Mouse (Mus musculus) embryonic facial prominence, embryonic 11.5 days (tissue): ENCODE measurements around the gene Ddn. TPM values are rescaled to one million over a fixed set of nuclear protein-coding genes. Genes with fewer than 3 reads are reported as not detected.

Experiments
- ATAC-seq: fragments of 200-750 bp; cut with Nextera tagmentation; replicated peaks from 2 replicates; pipeline ENCODE4 v1.8.0; 2017; ENCODE audit warnings: low read depth; ENCODE audit not compliant: insufficient number of reproducible peaks, low FRiP score, low TSS enrichment
- DNase-seq: peaks from one replicate; pipeline ENCODE4 v3.0.0-alpha.2; 2015; ENCODE audit warnings: low spot score
- H3K27ac ChIP-seq: fragments of 300-500 bp; sonication (generic); replicated peaks from 2 replicates; pipeline ENCODE4 v1.5.1; 2014; ENCODE audit warnings: mild to moderate bottlenecking, low read depth, low read length, control low read depth
- H3K27me3 ChIP-seq: fragments of 300-500 bp; sonication (generic); 2 replicates; pipeline ENCODE4 v1.6.1; 2014; ENCODE audit warnings: mild to moderate bottlenecking, low read length, moderate library complexity, mixed read lengths; ENCODE audit not compliant: control insufficient read depth, insufficient read depth
- H3K36me3 ChIP-seq: fragments of 300-500 bp; sonication (generic); replicated peaks from 2 replicates; pipeline ENCODE4 v1.6.1; 2014; ENCODE audit warnings: low read depth, mild to moderate bottlenecking, low read length, moderate library complexity, mixed read lengths; ENCODE audit not compliant: control insufficient read depth, insufficient read depth
- H3K4me1 ChIP-seq: fragments of 300-500 bp; sonication (generic); 2 replicates; pipeline ENCODE4 v1.6.1; 2014; ENCODE audit warnings: low read length, mixed read lengths; ENCODE audit not compliant: control insufficient read depth, insufficient read depth
- H3K4me2 ChIP-seq: fragments of 300-500 bp; sonication (generic); 2 replicates; pipeline ENCODE4 v1.6.1; 2014; ENCODE audit warnings: low read depth, mild to moderate bottlenecking, control low read depth, low read length, moderate library complexity
- H3K4me3 ChIP-seq: fragments of 300-500 bp; sonication (generic); 2 replicates; pipeline ENCODE4 v1.5.1; 2014; ENCODE audit warnings: low read depth, low read length, control low read depth
- H3K9ac ChIP-seq: fragments of 300-500 bp; sonication (generic); replicated peaks from 2 replicates; pipeline ENCODE4 v1.6.1; 2014; ENCODE audit warnings: mild to moderate bottlenecking, control low read depth, low read length
- H3K9me3 ChIP-seq: fragments of 300-500 bp; sonication (generic); replicated peaks from 2 replicates; pipeline ENCODE4 v1.6.1; 2016; ENCODE audit warnings: mild to moderate bottlenecking, low read length, inconsistent platforms, mixed read lengths; ENCODE audit not compliant: control insufficient read depth
- WGBS: fragments of 180-500 bp; shearing (Covaris S2); extraction: QIAGEN DNeasy Blood & Tissue Kit; methylation state at CpG from one replicate; pipeline ENCODE4 v1.1.7; 2014; 5-methylcytosine and 5-hydroxymethylcytosine counted together
- polyA plus RNA-seq: library from polyadenylated mRNA; unstranded; fragments of >200 nt; fragmentation: Nextera tagmentation; extraction: Ambion mirVana; gene quantifications from 2 replicates; pipeline ENCODE4 v1.2.1, GENCODE M21; 2014

The Ddn gene
- polyA plus RNA-seq, 1 experiment from 2014 or later = 0.27 TPM

GRCm38 (mm10) chr15:98799396-98799795, 9.9 kb downstream of the Ddn start:
- Histone ChIP-seq H3K4me3 (no peak overlapping the region), H3K36me3 (no peaks in the 10 kb centered on the region), H3K27me3 (peaks cover 83% of the 10 kb centered on the region), H3K9ac (no peak overlapping the region), H3K9me3 (no peaks in the 10 kb centered on the region), H3K27ac (no peak overlapping the region), H3K4me2 (no peak overlapping the region), H3K4me1 (peaks cover 3% of the 10 kb centered on the region)
- WGBS = 13% methylated on average over 12 of the region's 12 CpGs
- DNase-seq (peak; percentile 91), ATAC-seq (no peak)

GRCm38 (mm10) chr15:98798903-98799302, 10.4 kb downstream of the Ddn start:
- Histone ChIP-seq H3K27me3 (peaks cover 84% of the 10 kb centered on the region), H3K27ac (no peak overlapping the region), H3K4me3 (no peak overlapping the region), H3K9me3 (no peaks in the 10 kb centered on the region), H3K4me2 (no peak overlapping the region), H3K36me3 (no peaks in the 10 kb centered on the region), H3K4me1 (peaks cover 3% of the 10 kb centered on the region), H3K9ac (no peak overlapping the region)
- WGBS = 41% methylated on average over 3 of the region's 3 CpGs
- no peak for DNase-seq
- no peak for ATAC-seq

DNA sequence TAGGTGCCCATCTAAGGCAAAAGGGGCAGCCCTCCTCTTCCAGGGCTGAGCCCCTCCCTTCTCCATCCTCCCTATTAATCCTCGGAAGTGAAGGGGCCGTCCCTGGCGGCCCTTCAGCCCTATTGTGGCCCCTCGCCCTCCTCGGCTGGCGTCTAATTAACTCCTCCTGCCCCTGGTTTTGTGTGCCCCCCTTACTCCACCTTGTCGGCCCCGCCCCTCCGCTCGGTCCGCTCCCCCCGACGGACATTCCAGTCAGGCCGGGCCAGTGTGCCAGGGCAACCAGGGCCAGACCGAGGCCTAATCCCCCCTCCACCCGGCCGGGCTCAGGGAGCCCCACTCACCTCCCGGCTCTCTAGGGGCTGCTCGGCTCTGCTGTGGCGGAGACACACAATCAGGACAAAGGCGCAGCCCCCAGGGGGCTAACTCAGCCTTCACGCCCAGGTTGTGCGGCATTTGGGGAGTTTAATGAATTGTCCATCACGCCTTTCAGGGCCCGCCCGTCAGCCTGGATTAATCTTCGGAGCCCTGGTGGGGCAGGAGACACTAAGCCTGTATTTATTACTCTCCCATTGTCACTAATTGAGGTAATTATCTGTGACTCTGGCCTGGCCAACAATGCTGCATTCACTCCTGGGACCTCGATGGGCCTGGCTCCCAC, 11.3 kb downstream of the Ddn start:
- WGBS = 2% methylated on average over 28 of the region's 28 CpGs
- H3K27ac ChIP-seq = no peak overlapping the region
- 0 out of 2 replicates have a peak overlapping the region, but pooled peaks have one; percentile 7 for H3K4me2 ChIP-seq

DNA sequence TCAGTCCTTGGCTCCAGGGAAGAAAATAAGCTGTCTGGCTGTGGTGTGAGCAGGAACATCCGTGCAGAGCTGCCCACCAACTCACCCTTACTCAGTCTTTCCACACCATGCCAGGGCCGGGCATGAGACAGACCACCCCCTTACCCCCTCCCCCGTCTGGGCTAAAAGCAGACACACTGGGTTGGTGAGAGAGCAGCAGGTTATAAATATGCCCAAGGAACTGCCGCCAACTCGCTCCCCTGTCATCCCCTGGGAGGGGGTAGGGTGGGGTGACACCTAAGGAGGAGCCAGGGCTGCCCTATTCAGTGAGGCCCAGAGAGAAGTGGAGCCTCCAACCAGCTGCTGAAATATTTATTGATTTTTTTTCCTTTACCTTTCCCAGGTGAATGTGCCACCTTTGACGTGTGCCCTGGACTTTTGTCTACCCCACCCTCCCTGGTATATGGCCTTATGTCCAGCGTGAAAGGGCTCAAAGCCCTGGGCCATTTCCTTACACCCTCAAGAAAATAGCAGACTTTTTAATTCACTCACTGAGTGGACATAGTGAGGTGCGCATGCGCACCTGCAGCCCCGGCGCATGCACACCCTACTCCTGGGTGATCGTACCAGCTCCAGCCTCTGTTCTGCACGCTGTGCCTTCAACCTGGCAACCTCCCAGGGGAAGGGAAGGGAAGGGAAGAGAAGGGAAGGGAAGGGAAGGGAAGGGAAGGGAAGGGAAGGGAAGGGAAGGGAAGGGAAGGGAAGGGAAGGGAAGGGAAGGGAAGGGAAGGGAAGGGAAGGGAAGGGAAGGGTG, 12.3 kb downstream of the Ddn start:
- Histone ChIP-seq H3K4me3 (no peak overlapping the region), H3K4me2 (no peak overlapping the region)
- 4% methylated on average over 13 of the region's 13 CpGs for WGBS

More for the DNA sequence above, 11.3 kb downstream of the Ddn start:
- Histone ChIP-seq H3K36me3 (no peaks in the 10 kb centered on the region), H3K27me3 (peaks cover 84% of the 10 kb centered on the region), H3K9ac (no peak overlapping the region), H3K9me3 (no peaks in the 10 kb centered on the region; the same call in 1 of the 2 replicates), H3K4me3 (no peak overlapping the region), H3K4me1 (peaks cover 3% of the 10 kb centered on the region)
- DNase-seq (peak; percentile 61), ATAC-seq (peak; percentile 76)

GRCm38 (mm10) chr15:98793141-98793698, 16.1 kb downstream of the Ddn start:
- H3K27me3 ChIP-seq = peaks cover 98% of the 10 kb centered on the region
- peaks cover 3% of the 10 kb centered on the region; the same call in 1 of the 2 replicates for H3K4me1 ChIP-seq
- no peak overlapping the region for H3K9ac ChIP-seq
- ATAC-seq = no peak
- no peaks in the 10 kb centered on the region for H3K36me3 ChIP-seq
- peak; percentile 9 for DNase-seq
- H3K4me3 ChIP-seq = no peak overlapping the region
- 6% methylated on average over 13 of the region's 13 CpGs for WGBS
- no peak overlapping the region for H3K4me2 ChIP-seq
- H3K27ac ChIP-seq = no peak overlapping the region
- H3K9me3 ChIP-seq = no peaks in the 10 kb centered on the region; the same call in 1 of the 2 replicates

More for the DNA sequence above, 12.3 kb downstream of the Ddn start:
- ATAC-seq (no peak), DNase-seq (peak; percentile 42)
- peaks cover 3% of the 10 kb centered on the region; the same call in 1 of the 2 replicates for H3K4me1 ChIP-seq
- peaks cover 87% of the 10 kb centered on the region for H3K27me3 ChIP-seq
- no peaks in the 10 kb centered on the region for H3K36me3 ChIP-seq
- H3K27ac ChIP-seq = no peak overlapping the region
- H3K9me3 ChIP-seq = no peaks in the 10 kb centered on the region; the same call in 1 of the 2 replicates
- no peak overlapping the region for H3K9ac ChIP-seq

DNA sequence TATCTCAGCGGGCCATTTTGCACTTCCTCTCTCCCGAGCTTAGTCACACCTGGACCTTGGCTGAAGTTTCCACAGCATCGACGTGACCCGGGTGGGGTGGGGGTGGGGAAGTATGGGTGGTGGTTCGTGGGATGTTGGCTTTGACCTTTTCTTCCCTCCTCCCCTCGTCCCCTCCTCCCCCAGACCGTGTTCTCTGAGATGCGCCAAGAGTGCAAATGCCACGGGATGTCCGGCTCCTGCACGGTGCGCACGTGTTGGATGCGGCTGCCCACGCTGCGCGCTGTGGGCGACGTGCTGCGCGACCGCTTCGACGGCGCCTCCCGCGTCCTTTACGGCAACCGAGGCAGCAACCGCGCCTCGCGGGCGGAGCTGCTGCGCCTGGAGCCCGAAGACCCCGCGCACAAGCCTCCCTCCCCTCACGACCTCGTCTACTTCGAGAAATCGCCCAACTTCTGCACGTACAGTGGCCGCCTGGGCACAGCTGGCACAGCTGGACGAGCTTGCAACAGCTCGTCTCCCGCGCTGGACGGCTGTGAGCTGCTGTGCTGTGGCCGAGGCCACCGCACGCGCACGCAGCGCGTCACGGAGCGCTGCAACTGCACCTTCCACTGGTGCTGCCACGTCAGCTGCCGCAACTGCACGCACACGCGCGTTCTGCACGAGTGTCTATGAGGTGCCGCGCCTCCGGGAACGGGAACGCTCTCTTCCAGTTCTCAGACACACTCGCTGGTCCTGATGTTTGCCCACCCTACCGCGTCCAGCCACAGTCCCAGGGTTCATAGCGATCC, 16.9 kb downstream of the Ddn start:
- H3K9ac ChIP-seq = no peak overlapping the region
- peaks cover 96% of the 10 kb centered on the region for H3K27me3 ChIP-seq
- peak overlapping the region; percentile 20; the same call in 1 of the 2 replicates for H3K4me2 ChIP-seq
- WGBS = 2% methylated on average over 75 of the region's 75 CpGs
- H3K27ac ChIP-seq = no peak overlapping the region
- ATAC-seq (no peak), DNase-seq (peak; percentile 11)
- no peaks in the 10 kb centered on the region for H3K36me3 ChIP-seq
- peak overlapping the region; percentile 12; the same call in 1 of the 2 replicates for H3K4me3 ChIP-seq
- H3K4me1 ChIP-seq = no peaks in the 10 kb centered on the region; the same call in 1 of the 2 replicates
- no peaks in the 10 kb centered on the region; the same call in 1 of the 2 replicates for H3K9me3 ChIP-seq

DNA sequence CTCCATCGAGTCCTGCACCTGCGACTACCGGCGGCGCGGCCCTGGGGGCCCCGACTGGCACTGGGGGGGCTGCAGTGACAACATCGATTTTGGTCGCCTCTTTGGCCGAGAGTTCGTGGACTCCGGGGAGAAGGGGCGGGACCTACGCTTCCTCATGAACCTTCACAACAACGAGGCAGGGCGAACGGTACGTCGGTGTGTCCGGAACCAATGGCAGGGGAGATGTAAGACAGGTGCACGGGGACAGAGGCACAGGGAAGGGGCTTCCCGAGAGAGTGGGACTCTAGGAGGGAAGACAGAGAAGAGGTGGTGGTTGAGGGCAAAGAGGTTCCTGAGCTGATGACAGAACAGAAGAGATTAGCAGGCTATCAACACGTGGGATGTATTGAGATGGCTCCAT, 17.5 kb downstream of the Ddn start:
- Histone ChIP-seq H3K27me3 (peaks cover 91% of the 10 kb centered on the region), H3K27ac (no peak overlapping the region), H3K4me1 (no peaks in the 10 kb centered on the region; the same call in 1 of the 2 replicates), H3K9ac (no peak overlapping the region), H3K4me3 (no peak overlapping the region; the same call in 1 of the 2 replicates), H3K4me2 (no peak overlapping the region), H3K9me3 (no peaks in the 10 kb centered on the region; the same call in 1 of the 2 replicates), H3K36me3 (no peaks in the 10 kb centered on the region)
- DNase-seq = no peak
- under 1% methylated on average over 23 of the region's 23 CpGs for whole genome bisulfite sequencing
- no peak for ATAC-seq
